Mouse (Mus musculus) CH12.LX (cell line): ENCODE results near the gene Urm1. TPM values are rescaled to one million over a fixed set of nuclear protein-coding genes. Genes with fewer than 3 reads are reported as not detected.
"Not testable (repeated sequence)": the region's sequence is repeated elsewhere in the genome, so short reads cannot be mapped to it uniquely, and the experiment has no call there.

Experiments used
- DNase-seq: peaks from one replicate; pipeline ENCODE4 v3.0.0-alpha.2; 2013; ENCODE audit errors: extremely low read depth
- H3K27ac ChIP-seq: 2 replicates; pipeline ENCODE4 v1.5.1; 2012; ENCODE audit warnings: low read depth, mild to moderate bottlenecking, control low read depth, moderate library complexity; ENCODE audit not compliant: insufficient read depth
- H3K27me3 ChIP-seq: replicated peaks from 2 replicates; pipeline ENCODE3; 2012; ENCODE audit warnings: inconsistent platforms
- H3K36me3 ChIP-seq, 2 experiments: replicated peaks in 1 of 2; 2 replicates each; pipeline versions ENCODE3 to v1.6.1; 2012; ENCODE audit warnings: inconsistent platforms in 1 of 2, low read length in 1 of 2, mild to moderate bottlenecking in 1 of 2, mixed read lengths in 1 of 2, moderate library complexity in 1 of 2; ENCODE audit not compliant: control insufficient read depth in 1 of 2, insufficient read depth in 1 of 2
- H3K4me1 ChIP-seq, 2 experiments: 2 replicates each; pipeline ENCODE4 v1.6.1; 2012; ENCODE audit warnings: inconsistent platforms in 1 of 2, moderate library complexity in 1 of 2; ENCODE audit not compliant: insufficient read depth in 2 of 2, control insufficient read depth in 1 of 2
- H3K4me2 ChIP-seq: 2 replicates; pipeline ENCODE4 v1.6.1; 2012; ENCODE audit warnings: low read depth, mild to moderate bottlenecking, control low read depth; ENCODE audit not compliant: poor library complexity, insufficient read depth, severe bottlenecking
- H3K4me3 ChIP-seq, 3 experiments: fragments of 150-350 bp in 1 of 3; sonication (generic) in 1 of 3; replicated peaks in 1 of 3; 2 replicates each; pipeline versions ENCODE3 to v1.5.1; 2011 to 2012; ENCODE audit warnings: low read depth in 2 of 3, low read length in 2 of 3, mild to moderate bottlenecking in 2 of 3, moderate library complexity in 2 of 3, control low read depth in 1 of 3, improper control_type of control experiment in 1 of 3, inconsistent platforms in 1 of 3, mixed read lengths in 1 of 3; ENCODE audit not compliant: poor library complexity in 1 of 3
- H3K79me2 ChIP-seq: replicated peaks from 2 replicates; pipeline ENCODE4 v1.6.1; 2012; ENCODE audit warnings: mild to moderate bottlenecking, moderate library complexity; ENCODE audit not compliant: control insufficient read depth, poor library complexity, insufficient read depth, severe bottlenecking; ENCODE audit errors: extremely low read depth
- H3K9ac ChIP-seq: 2 replicates; pipeline ENCODE4 v1.6.1; 2012; ENCODE audit warnings: low read depth, mild to moderate bottlenecking, control low read depth, moderate library complexity; ENCODE audit not compliant: insufficient read depth
- H3K9me3 ChIP-seq: replicated peaks from 2 replicates; pipeline ENCODE3; 2012; ENCODE audit warnings: low read length, inconsistent platforms, mixed read lengths
- BHLHE40 ChIP-seq: IDR thresholded peaks from 2 replicates; pipeline ENCODE4 v1.6.1; 2011; ENCODE audit warnings: mild to moderate bottlenecking, low read depth, low read length, improper control_type of control experiment
- CTCF ChIP-seq, 2 experiments: IDR thresholded peaks in 1 of 2; conservative IDR thresholded peaks in 1 of 2; 2 replicates each; pipeline ENCODE4 v1.5.1; 2011 to 2012; ENCODE audit warnings: low read depth in 2 of 2, low read length in 2 of 2, improper control_type of control experiment in 1 of 2, inconsistent platforms in 1 of 2, mild to moderate bottlenecking in 1 of 2, moderate library complexity in 1 of 2
- E2F4 ChIP-seq: IDR thresholded peaks from 2 replicates; pipeline ENCODE4 v1.6.1; 2011; ENCODE audit warnings: low read depth, low read length, improper control_type of control experiment; ENCODE audit not compliant: insufficient replicate concordance
- ELF1 ChIP-seq: IDR thresholded peaks from 2 replicates; pipeline ENCODE4 v1.6.1; 2014; ENCODE audit warnings: low read depth, mild to moderate bottlenecking, inconsistent platforms, low read length, improper control_type of control experiment
- EP300 ChIP-seq: IDR thresholded peaks from 2 replicates; pipeline ENCODE4 v1.6.1; 2011; ENCODE audit warnings: low read length, improper control_type of control experiment
- GABPA ChIP-seq: IDR thresholded peaks from 2 replicates; pipeline ENCODE4 v1.6.1; 2012; ENCODE audit warnings: low read depth, low read length, improper control_type of control experiment, inconsistent platforms; ENCODE audit not compliant: insufficient replicate concordance
- IRF4 ChIP-seq: IDR thresholded peaks from 2 replicates; pipeline ENCODE4 v1.6.1; 2014; ENCODE audit warnings: low read depth, mild to moderate bottlenecking, inconsistent platforms, low read length, improper control_type of control experiment
- JUND ChIP-seq: conservative IDR thresholded peaks from 2 replicates; pipeline ENCODE4 v1.6.1; 2011; ENCODE audit warnings: low read depth, low read length, improper control_type of control experiment
- KAT2A ChIP-seq: IDR thresholded peaks from 2 replicates; pipeline ENCODE4 v1.6.1; 2012; ENCODE audit warnings: low read length, improper control_type of control experiment, inconsistent platforms; ENCODE audit not compliant: insufficient replicate concordance
- MYC ChIP-seq: IDR thresholded peaks from 2 replicates; pipeline ENCODE4 v1.6.1; 2011; ENCODE audit warnings: low read depth, mild to moderate bottlenecking, improper control_type of control experiment, low read length
- NELFE ChIP-seq: IDR thresholded peaks from 2 replicates; pipeline ENCODE4 v1.6.1; 2011; ENCODE audit warnings: low read depth, low read length, improper control_type of control experiment
- NRF1 ChIP-seq: IDR thresholded peaks from 2 replicates; pipeline ENCODE4 v1.6.1; 2014; ENCODE audit warnings: low read depth, mild to moderate bottlenecking, inconsistent platforms, low read length, improper control_type of control experiment, moderate library complexity
- PAX5 ChIP-seq: IDR thresholded peaks from 2 replicates; pipeline ENCODE4 v1.6.1; 2012; ENCODE audit warnings: low read length, inconsistent platforms, mixed read lengths
- POLR2A ChIP-seq: IDR thresholded peaks from 2 replicates; pipeline ENCODE4 v1.6.1; 2011; ENCODE audit warnings: low read depth, mild to moderate bottlenecking, improper control_type of control experiment, low read length
- POLR2AphosphoS2 ChIP-seq: IDR thresholded peaks from 2 replicates; pipeline ENCODE4 v1.6.1; 2011; ENCODE audit warnings: low read depth, low read length, improper control_type of control experiment
- RCOR1 ChIP-seq: conservative IDR thresholded peaks from 2 replicates; pipeline ENCODE4 v1.6.1; 2012; ENCODE audit warnings: low read depth, mild to moderate bottlenecking, inconsistent platforms, low read length, improper control_type of control experiment
- SIN3A ChIP-seq: IDR thresholded peaks from 2 replicates; pipeline ENCODE4 v1.6.1; 2012; ENCODE audit warnings: low read length, improper control_type of control experiment, inconsistent platforms
- TCF12 ChIP-seq: IDR thresholded peaks from 2 replicates; pipeline ENCODE4 v1.6.1; 2014; ENCODE audit warnings: low read depth, mild to moderate bottlenecking, inconsistent platforms, low read length, improper control_type of control experiment
- USF1 ChIP-seq: IDR thresholded peaks from 2 replicates; pipeline ENCODE4 v1.6.1; 2014; ENCODE audit warnings: low read depth, mild to moderate bottlenecking, inconsistent platforms, low read length, improper control_type of control experiment
- USF2 ChIP-seq: conservative IDR thresholded peaks from 2 replicates; pipeline ENCODE4 v1.6.1; 2011; ENCODE audit warnings: low read depth, low read length, improper control_type of control experiment
- ZC3H11A ChIP-seq: IDR thresholded peaks from 2 replicates; pipeline ENCODE4 v1.6.1; 2012; ENCODE audit warnings: low read depth, mild to moderate bottlenecking, inconsistent platforms, low read length, improper control_type of control experiment
- ZKSCAN1 ChIP-seq: IDR thresholded peaks from 2 replicates; pipeline ENCODE4 v1.6.1; 2012; ENCODE audit warnings: low read depth, inconsistent platforms, low read length, improper control_type of control experiment, borderline replicate concordance
- ZNF384 ChIP-seq: IDR thresholded peaks from 2 replicates; pipeline ENCODE4 v1.6.1; 2012; ENCODE audit warnings: low read depth, low read length, improper control_type of control experiment, inconsistent platforms
- dilution Hi-C: fragments of 300-500 bp; cut with MboI; formaldehyde crosslinking; loops from 2 replicates; pipeline ENCODE4 v1.14.3; 2020; ENCODE audit warnings: low sequenced_read_pairs; ENCODE audit not compliant: extremely low pct_unique_long_range_greater_than_20kb, extremely low pct_ligation_motif_present
- in situ Hi-C: fragments of 300-500 bp; cut with MboI; formaldehyde crosslinking; loops from 3 replicates; pipeline ENCODE4 v1.14.3; 2019; ENCODE audit warnings: low sequenced_read_pairs, low pct_ligation_motif_present, low pct_unique_long_range_greater_than_20kb, mixed read lengths
- polyA plus RNA-seq: library from polyadenylated mRNA; unstranded; fragments of >175 nt; gene quantifications from 2 replicates; pipeline ENCODE4 v1.2.1, GENCODE M21; 2012; ENCODE audit warnings: low read depth; ENCODE audit not compliant: insufficient read length
- total RNA-seq, 2 experiments: library from RNA; depleted of rRNA; stranded (reverse); fragments of 300-350 nt in 1 of 2; fragments of >200 nt in 1 of 2; gene quantifications; 2 replicates each; pipeline ENCODE4 v1.2.3; 2012 to 2014

Gene Urm1
- total and polyA plus RNA-seq, 3 experiments: 25.6 to 31.9 (median 29.2) TPM

GRCm38 (mm10) chr2:29781256-29781655 is 38.6 kb upstream of the Urm1 start:
- H3K9ac ChIP-seq, H3K27me3 ChIP-seq, H3K4me2 ChIP-seq, dilution Hi-C loops, H3K79me2 ChIP-seq, DNase-seq, in situ Hi-C loops, H3K4me3 ChIP-seq, H3K27ac ChIP-seq, H3K4me1 ChIP-seq: not testable (repeated sequence)
- 0 out of 2 replicates have a peak, but pooled peaks have one; percentile 31 for TF ChIP-seq ZNF384
- Histone ChIP-seq H3K9me3 (peaks cover 16% of the 10 kb centered on the region), H3K36me3 (peaks cover 79 to 95% of the 10 kb centered on the region in 2 experiments)

- TF ChIP-seq ELF1 (no peak), E2F4 (no peak), POLR2AphosphoS2 (no peak), POLR2A (no peak), ZKSCAN1 (no peak), PAX5 (no peak), TCF12 (no peak), NELFE (no peak), USF2 (no peak), BHLHE40 (no peak), ZC3H11A (no peak)
- in situ Hi-C loops: no loop called here
Measured at GRCm38 (mm10) chr2:29784290-29784689, 35.6 kb upstream of the Urm1 start.

GRCm38 (mm10) chr2:29787104-29787917 is 32.6 kb upstream of the Urm1 start, which contains the start of gene Coq4:
TSS of gene Coq4 (plus strand) at chr2:29787493.
- peak; percentile 95 for DNase-seq
- Histone ChIP-seq H3K9me3 (peaks cover 7% of the 10 kb centered on the region), H3K9ac (peak within 1 kb of the TSS; percentile 87), H3K36me3 (peaks cover 52 to 69% of the 10 kb centered on the region in 2 experiments), H3K4me3 (peak within 1 kb of the TSS; percentile 80 to 97 (median 89)), H3K4me1 (peaks cover 4 to 18% of the 10 kb centered on the region in 2 experiments; a peak in 3 of 4 replicates), H3K27me3 (no peaks in the 10 kb centered on the region), H3K79me2 (peaks cover 16% of the 10 kb centered on the region), H3K27ac (peak within 1 kb of the TSS; percentile 8; the same call in 1 of the 2 replicates), H3K4me2 (peak within 1 kb of the TSS; percentile 98)
- in situ Hi-C loops: no loop called here
- dilution Hi-C loops: no loop called here
- no peak; the same call in 1 of the 2 replicates for TF ChIP-seq GABPA
- TF ChIP-seq CTCF (conservative IDR thresholded peaks at IDR 0.05 in 1 of 2, IDR thresholded peaks at IDR 0.05 in 1 of 2; ENCODE audit: low read depth in 2 of 2, low read length in 2 of 2): no peak
- peak; percentile 91 for TF ChIP-seq USF2
- no peak for TF ChIP-seq EP300
- peak; percentile 84 for TF ChIP-seq ELF1
- no peak for TF ChIP-seq NRF1
- TF ChIP-seq JUND: no peak; the same call in 1 of the 2 replicates
- peak; percentile 84; the same call in 1 of the 2 replicates for TF ChIP-seq E2F4
- TF ChIP-seq POLR2AphosphoS2: peak; percentile 72; the same call in 1 of the 2 replicates
- TF ChIP-seq NELFE: peak; percentile 92
- peak; percentile 91 for TF ChIP-seq MYC
- peak; percentile 78 for TF ChIP-seq TCF12
- no peak; the same call in none of the 2 replicates for TF ChIP-seq IRF4
- TF ChIP-seq KAT2A: peak; percentile 82; the same call in 1 of the 2 replicates
- peak; percentile 80 for TF ChIP-seq SIN3A
- peak; percentile 79; the same call in 1 of the 2 replicates for TF ChIP-seq RCOR1
- peak; percentile 86 for TF ChIP-seq USF1

More at GRCm38 (mm10) chr2:29784290-29784689, 35.6 kb upstream of the Urm1 start:
- dilution Hi-C loops: no loop called here
- Histone ChIP-seq H3K79me2 (peaks cover 16% of the 10 kb centered on the region), H3K4me2 (no peak overlapping the region), H3K27ac (no peak overlapping the region), H3K36me3 (peaks cover 53 to 69% of the 10 kb centered on the region in 2 experiments), H3K4me1 (peaks cover 4 to 16% of the 10 kb centered on the region in 2 experiments; a peak in 3 of 4 replicates), H3K9me3 (peaks cover 16% of the 10 kb centered on the region), H3K4me3 (no peak overlapping the region), H3K9ac (no peak overlapping the region), H3K27me3 (no peaks in the 10 kb centered on the region)
- DNase-seq: no peak
